Mouse (Mus musculus): ENCODE results near the gene Adra1b.

DNA sequence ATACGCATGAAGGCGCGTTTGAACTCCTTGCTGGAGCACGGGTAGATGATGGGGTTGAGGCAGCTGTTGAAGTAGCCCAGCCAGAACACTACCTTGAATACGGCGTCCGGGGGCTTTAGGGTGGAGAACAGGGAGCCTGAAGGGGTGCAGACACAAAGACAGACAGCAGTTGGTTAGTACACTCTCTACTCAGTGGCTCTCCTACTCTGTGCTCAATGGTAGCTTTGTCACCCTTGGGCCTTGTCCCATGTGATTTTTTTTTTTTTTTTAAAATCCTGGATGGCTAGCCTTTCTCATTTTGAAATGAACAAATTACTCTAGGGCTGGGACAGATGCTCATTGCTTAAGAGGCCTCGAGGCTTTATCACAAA, 124.7 kb downstream of the Adra1b start:
- no peak for TF ChIP-seq CTCF (IDR thresholded peaks at IDR 0.05; ENCODE audit: low read depth, low read length)
- no peak for TF ChIP-seq GATA1 (IDR thresholded peaks at IDR 0.05; ENCODE audit: borderline replicate concordance, low read length)
- TF ChIP-seq GATA2 (IDR thresholded peaks at IDR 0.05; ENCODE audit: borderline replicate concordance, low read depth, low read length): no peak
- TF ChIP-seq POLR2AphosphoS5 (IDR thresholded peaks at IDR 0.05; ENCODE audit: insufficient replicate concordance, low read depth, low read length): no peak
